Mouse (Mus musculus) activated CD4-positive, CD25-positive, alpha-beta regulatory T cell, adult 9 weeks (primary cell): ENCODE measurements around the gene Scfd1. TPM values are rescaled to one million over a fixed set of nuclear protein-coding genes. Genes with fewer than 3 reads are reported as not detected.

Experiments
- polyA plus RNA-seq: library from polyadenylated mRNA; unstranded; fragments of 100-300 nt; shearing (Covaris generic); gene quantifications from one replicate; pipeline ENCODE4 v1.2.1, GENCODE M21; 2017

Gene Scfd1
- polyA plus RNA-seq: 89.8 TPM

DNA sequence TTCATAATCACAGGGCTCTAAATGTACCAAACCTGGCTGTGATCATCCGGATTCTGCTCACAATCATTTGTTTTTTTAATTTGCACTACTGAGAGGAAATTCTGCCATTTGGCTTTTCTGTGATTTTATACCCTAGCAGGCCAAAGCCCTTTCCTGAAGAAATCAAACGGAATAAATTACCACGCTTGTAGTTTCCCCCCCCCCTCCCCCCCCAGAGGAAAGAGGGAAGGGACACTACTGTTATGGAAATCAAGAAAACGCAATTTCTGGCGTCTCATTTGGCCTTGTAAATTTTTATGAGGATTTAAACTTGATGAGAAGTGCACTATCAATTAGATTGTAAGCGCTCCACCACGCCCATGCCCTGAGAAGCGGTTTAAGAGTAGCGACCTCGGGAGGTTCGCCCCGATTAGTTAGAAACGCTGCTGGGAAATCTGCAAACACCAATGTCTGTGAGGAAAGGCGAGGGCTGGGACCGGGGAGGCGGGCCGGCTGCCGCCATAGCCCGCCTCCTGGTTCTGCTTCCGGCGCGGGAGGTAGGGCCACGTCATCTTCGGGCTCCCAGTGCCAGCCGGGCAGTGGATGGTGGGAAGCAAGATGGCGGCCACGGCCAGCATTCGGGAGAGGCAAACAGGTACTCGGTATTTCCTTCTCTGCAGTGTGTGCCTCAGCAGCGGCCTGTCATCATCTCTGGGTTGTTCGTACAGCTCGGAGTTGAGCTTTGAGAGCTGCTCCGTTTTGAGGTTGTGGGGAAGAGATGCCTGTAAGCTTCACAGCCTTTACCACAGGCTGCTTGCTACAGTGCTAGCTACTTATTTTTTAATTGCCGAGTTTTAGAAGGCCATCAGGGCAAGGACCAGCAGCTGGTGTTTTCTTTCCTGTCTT is at the start of gene Scfd1:
Scfd1 (plus strand) TSS at position 508 of the 885 bp plus-strand sequence.

GRCm38 (mm10) chr12:51347988-51348697 is 29.2 kb upstream of the Scfd1 start, which contains the start of gene G2e3:
Gene G2e3 (plus strand): TSS chr12:51348061.

Other genes with a start within 250 kb of the Scfd1 start
- gene G2e3, start 29.4 kb upstream of the Scfd1 start, polyA plus RNA-seq: 19.9 TPM
- 0.51 TPM for gene Coch, start 215.8 kb downstream of the Scfd1 start, polyA plus RNA-seq